Mouse (Mus musculus) heart, adult 2 months (tissue): ENCODE results near the gene Serpinb11. TPM values are rescaled to one million over a fixed set of nuclear protein-coding genes. Genes with fewer than 3 reads are reported as not detected.

Experiments
- DNase-seq, 2 experiments: peaks; one replicate each; pipeline ENCODE4 v3.0.0; 2021
- H3K27ac ChIP-seq: fragments of 200-600 bp; 2 replicates; pipeline ENCODE4 v1.8.1; 2022
- H3K27me3 ChIP-seq: fragments of 200-500 bp; 2 replicates; pipeline ENCODE4 v1.6.1; 2012; ENCODE audit warnings: mild to moderate bottlenecking, low read length, inconsistent platforms, mixed read lengths; ENCODE audit not compliant: control insufficient read depth, insufficient read depth
- H3K36me3 ChIP-seq: fragments of 200-500 bp; 2 replicates; pipeline ENCODE4 v1.6.1; 2012; ENCODE audit warnings: low read length, inconsistent platforms; ENCODE audit not compliant: control insufficient read depth, insufficient read depth
- H3K4me1 ChIP-seq: fragments of 200-500 bp; 2 replicates; pipeline ENCODE4 v1.6.1; 2011; ENCODE audit warnings: low read length; ENCODE audit not compliant: control insufficient read depth, insufficient read depth
- H3K4me3 ChIP-seq: fragments of 200-600 bp; 2 replicates; pipeline ENCODE4 v1.8.1; 2022
- H3K79me2 ChIP-seq: fragments of 200-500 bp; replicated peaks from 2 replicates; pipeline ENCODE4 v1.6.1; 2012; ENCODE audit warnings: mild to moderate bottlenecking, inconsistent platforms, low read length, moderate library complexity, mixed read lengths; ENCODE audit not compliant: control insufficient read depth, insufficient read depth
- H3K9ac ChIP-seq: fragments of 200-500 bp; 2 replicates; pipeline ENCODE4 v1.6.1; 2012; ENCODE audit warnings: low read depth, mild to moderate bottlenecking, control low read depth, inconsistent platforms, low read length, mixed read lengths
- CTCF ChIP-seq: fragments of 200-600 bp; IDR thresholded peaks from 2 replicates; pipeline ENCODE4 v1.8.1; 2022; ENCODE audit warnings: antibody characterized with exemption, mild to moderate bottlenecking, moderate library complexity
- EP300 ChIP-seq: fragments of 200-500 bp; IDR thresholded peaks from 2 replicates; pipeline ENCODE4 v1.6.1; 2011; ENCODE audit warnings: low read depth, low read length, control low read depth; ENCODE audit not compliant: insufficient read depth
- POLR2A ChIP-seq: fragments of 200-500 bp; IDR thresholded peaks from 2 replicates; pipeline ENCODE4 v1.6.1; 2011; ENCODE audit warnings: mild to moderate bottlenecking, low read depth, low read length, control low read depth; ENCODE audit not compliant: insufficient read depth
- WGBS: fragments of 180-500 bp; shearing (Covaris S2); methylation state at CpG from one replicate; pipeline ENCODE4 v1.1.7; 2018; 5-methylcytosine and 5-hydroxymethylcytosine counted together
- intact Hi-C: fragments of 180-260 bp; cut with DNase I; formaldehyde crosslinking; loops from one replicate; pipeline ENCODE4 v1.15.1; 2025
- polyA plus RNA-seq: library from polyadenylated mRNA; depleted of rRNA; stranded (reverse); fragments of >200 nt; gene quantifications from 2 replicates; pipeline ENCODE4 v1.2.3, GENCODE M21; 2012; rRNA removed
- total RNA-seq, 2 experiments: library from RNA; stranded (reverse); gene quantifications; 2 replicates each; pipeline ENCODE4 v1.2.3; 2021

The Serpinb11 gene
- total and polyA plus RNA-seq, 3 experiments, result not detected

- intact Hi-C loops, result no loop called here
- Histone ChIP-seq H3K4me3 (no peak overlapping the region), H3K9ac (no peak overlapping the region), H3K4me1 (no peaks in the 10 kb centered on the region), H3K79me2 (no peaks in the 10 kb centered on the region), H3K27me3 (no peaks in the 10 kb centered on the region), H3K36me3 (no peaks in the 10 kb centered on the region), H3K27ac (no peak overlapping the region)
- WGBS, result 67% methylated on average over 2 of the region's 2 CpGs
- no peak for DNase-seq
- TF ChIP-seq CTCF, result no peak
- no peak for TF ChIP-seq POLR2A
- TF ChIP-seq EP300, result no peak
These were observed 28.8 kb downstream of the Serpinb11 start for GRCm38 (mm10) chr1:107389753-107390152.

GRCm38 (mm10) chr1:107397481-107397880 is 36.5 kb downstream of the Serpinb11 start:
- no peaks in the 10 kb centered on the region for H3K4me1 ChIP-seq
- no peaks in the 10 kb centered on the region for H3K27me3 ChIP-seq
- WGBS, result 41% methylated on average over 1 of the region's 1 CpGs
- no peaks in the 10 kb centered on the region for H3K36me3 ChIP-seq
- intact Hi-C loops, result no loop called here
- TF ChIP-seq CTCF, result no peak
- no peak for TF ChIP-seq EP300
- TF ChIP-seq POLR2A, result no peak
- no peak overlapping the region for H3K27ac ChIP-seq
- H3K9ac ChIP-seq, result no peak overlapping the region
- H3K4me3 ChIP-seq, result no peak overlapping the region
- H3K79me2 ChIP-seq, result no peaks in the 10 kb centered on the region
- no peak for DNase-seq

GRCm38 (mm10) chr1:107399355-107399754 is 38.4 kb downstream of the Serpinb11 start, which contains the start of gene Serpinb7:
TSS of gene Serpinb7 (plus strand) at chr1:107399655.
- intact Hi-C loops, result no loop called here
- Histone ChIP-seq H3K36me3 (no peaks in the 10 kb centered on the region), H3K27ac (no peak within 1 kb of the TSS), H3K27me3 (no peaks in the 10 kb centered on the region), H3K79me2 (no peaks in the 10 kb centered on the region), H3K9ac (no peak within 1 kb of the TSS), H3K4me1 (no peaks in the 10 kb centered on the region), H3K4me3 (no peak within 1 kb of the TSS)
- no peak for DNase-seq
- TF ChIP-seq CTCF, result no peak
- TF ChIP-seq POLR2A, result no peak
- no peak for TF ChIP-seq EP300
- WGBS, result 51% methylated on average over 3 of the region's 3 CpGs

- Histone ChIP-seq H3K27me3 (no peaks in the 10 kb centered on the region), H3K36me3 (no peaks in the 10 kb centered on the region), H3K27ac (no peak overlapping the region), H3K79me2 (no peaks in the 10 kb centered on the region), H3K4me3 (no peak overlapping the region), H3K9ac (no peak overlapping the region), H3K4me1 (no peaks in the 10 kb centered on the region)
- TF ChIP-seq POLR2A, result no peak
- no peak for TF ChIP-seq CTCF
- TF ChIP-seq EP300, result no peak
- 57% methylated on average over 4 of the region's 4 CpGs for WGBS
- no peak for DNase-seq
- intact Hi-C loops, result no loop called here
These were observed 41.1 kb downstream of the Serpinb11 start for GRCm38 (mm10) chr1:107402082-107402481.

GRCm38 (mm10) chr1:107414650-107415049 is 53.7 kb downstream of the Serpinb11 start:
- Histone ChIP-seq H3K27me3 (no peaks in the 10 kb centered on the region), H3K27ac (no peak overlapping the region), H3K79me2 (no peaks in the 10 kb centered on the region), H3K4me1 (no peaks in the 10 kb centered on the region), H3K9ac (no peak overlapping the region), H3K4me3 (no peak overlapping the region), H3K36me3 (no peaks in the 10 kb centered on the region)
- intact Hi-C loops, result no loop called here
- DNase-seq, result no peak
- TF ChIP-seq POLR2A, result no peak
- no peak for TF ChIP-seq EP300
- no peak for TF ChIP-seq CTCF
- 18% methylated on average over 1 of the region's 1 CpGs for WGBS

- DNase-seq, result no peak
- TF ChIP-seq POLR2A (no peak), CTCF (no peak), EP300 (no peak)
- no peaks in the 10 kb centered on the region for H3K27me3 ChIP-seq
- H3K4me3 ChIP-seq, result no peak overlapping the region
- no peaks in the 10 kb centered on the region for H3K79me2 ChIP-seq
- no peak overlapping the region for H3K9ac ChIP-seq
- no peaks in the 10 kb centered on the region for H3K4me1 ChIP-seq
- H3K36me3 ChIP-seq, result no peaks in the 10 kb centered on the region
- no peak overlapping the region for H3K27ac ChIP-seq
- intact Hi-C loops, result no loop called here
- 68% methylated on average over 4 of the region's 4 CpGs for WGBS
These were observed 61.5 kb downstream of the Serpinb11 start for GRCm38 (mm10) chr1:107422487-107422886.

Other genes with a start within 250 kb of the Serpinb11 start
- not detected for gene Serpinb3b, start 82.8 kb upstream of the Serpinb11 start, total RNA-seq
- not detected in 2 replicates for gene Serpinb3b, start 82.8 kb upstream of the Serpinb11 start, polyA plus RNA-seq
- gene Serpinb3c, start 82.8 kb upstream of the Serpinb11 start, total RNA-seq, result not detected
- gene Serpinb3c, start 82.8 kb upstream of the Serpinb11 start, polyA plus RNA-seq, result not detected in 2 replicates
- not detected for gene Serpinb7, start 38.5 kb downstream of the Serpinb11 start, total RNA-seq
- gene Serpinb7, start 38.5 kb downstream of the Serpinb11 start, polyA plus RNA-seq, result not detected in 2 replicates
- gene Serpinb2, start 150.2 kb downstream of the Serpinb11 start, total RNA-seq, result under 1 TPM; 0.48 to 0.50 TPM
- 0.09 and 0.68 TPM in 2 replicates for gene Serpinb2, start 150.2 kb downstream of the Serpinb11 start, polyA plus RNA-seq
- gene Serpinb8, start 228.8 kb downstream of the Serpinb11 start, total RNA-seq, result 1 to 10 TPM; 1.8 TPM
- 1.3 and 2.0 TPM in 2 replicates for gene Serpinb8, start 228.8 kb downstream of the Serpinb11 start, polyA plus RNA-seq